Mouse (Mus musculus) neural tube, embryonic 14.5 days (tissue): ENCODE results near the gene Lmntd2. TPM values are rescaled to one million over a fixed set of nuclear protein-coding genes. Genes with fewer than 3 reads are reported as not detected.

ENCODE experiments used
- ATAC-seq: fragments of 200-750 bp; cut with Nextera tagmentation; 2 replicates; pipeline ENCODE4 v1.8.0; 2017; ENCODE audit warnings: low read depth, mild to moderate bottlenecking, moderate TSS enrichment, moderate library complexity
- H3K27ac ChIP-seq: fragments of 300-500 bp; sonication (generic); 2 replicates; pipeline ENCODE4 v1.5.1; 2014; ENCODE audit warnings: low read depth, mild to moderate bottlenecking, control low read depth, low read length, moderate library complexity, mixed read lengths
- H3K27me3 ChIP-seq: fragments of 300-500 bp; sonication (generic); 2 replicates; pipeline ENCODE4 v1.6.1; 2014; ENCODE audit warnings: low read length; ENCODE audit not compliant: control insufficient read depth, insufficient read depth
- H3K36me3 ChIP-seq: fragments of 300-500 bp; sonication (generic); 2 replicates; pipeline ENCODE4 v1.6.1; 2014; ENCODE audit warnings: low read length, mixed read lengths; ENCODE audit not compliant: control insufficient read depth, insufficient read depth
- H3K4me1 ChIP-seq: fragments of 300-500 bp; sonication (generic); 2 replicates; pipeline ENCODE4 v1.6.1; 2014; ENCODE audit warnings: low read length; ENCODE audit not compliant: control insufficient read depth, insufficient read depth
- H3K4me2 ChIP-seq: fragments of 300-500 bp; sonication (generic); 2 replicates; pipeline ENCODE4 v1.6.1; 2014; ENCODE audit warnings: mild to moderate bottlenecking, low read depth, low read length, control low read depth
- H3K4me3 ChIP-seq: fragments of 300-500 bp; sonication (generic); 2 replicates; pipeline ENCODE4 v1.5.1; 2014; ENCODE audit warnings: low read depth, low read length, control low read depth, mixed read lengths
- H3K9ac ChIP-seq: fragments of 300-500 bp; sonication (generic); replicated peaks from 2 replicates; pipeline ENCODE4 v1.6.1; 2014; ENCODE audit warnings: low read depth, mild to moderate bottlenecking, control low read depth, low read length, mixed read lengths
- H3K9me3 ChIP-seq: fragments of 300-500 bp; sonication (generic); 2 replicates; pipeline ENCODE4 v1.6.1; 2016; ENCODE audit warnings: low read length; ENCODE audit not compliant: control insufficient read depth
- WGBS: fragments of 180-500 bp; shearing (Covaris S2); extraction: QIAGEN DNeasy Blood & Tissue Kit; methylation state at CpG from one replicate; pipeline ENCODE4 v1.1.7; 2014; 5-methylcytosine and 5-hydroxymethylcytosine counted together
- polyA plus RNA-seq: library from polyadenylated mRNA; unstranded; fragments of >200 nt; fragmentation: Nextera tagmentation; extraction: Ambion mirVana; gene quantifications from 2 replicates; pipeline ENCODE4 v1.2.1, GENCODE M21; 2014

Gene Lmntd2
- polyA plus RNA-seq, 1 experiment from 2014 or later, result 0.21 TPM

DNA sequence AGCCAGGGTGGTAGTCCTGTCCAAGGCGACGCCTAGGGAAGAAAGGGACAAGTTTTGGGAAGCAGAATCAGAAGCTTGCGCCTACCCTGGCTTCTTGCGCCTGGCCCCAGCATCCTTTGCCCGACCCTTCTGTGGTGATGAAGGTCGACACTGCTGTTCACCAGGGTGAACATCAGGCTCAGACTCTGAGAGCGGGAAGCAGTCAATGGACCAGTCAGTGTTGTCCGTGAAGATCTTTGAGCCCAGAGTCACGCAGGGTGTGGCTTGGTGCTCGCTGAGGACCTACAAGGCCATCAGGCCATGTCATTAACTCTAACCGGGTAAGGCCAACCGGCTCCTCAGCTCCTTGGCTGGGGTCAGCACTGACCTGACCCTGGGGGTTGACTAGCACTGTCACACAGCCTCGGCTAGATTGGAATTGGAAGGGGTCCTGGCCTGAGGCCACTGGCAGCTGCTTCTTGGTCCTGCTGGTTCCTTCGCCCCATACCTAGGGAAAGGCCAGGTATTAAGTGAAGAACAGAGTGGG lies 3.2 kb downstream of the Lmntd2 start:
- Histone ChIP-seq H3K4me3 (no peak overlapping the region), H3K4me2 (no peak overlapping the region), H3K27me3 (no peaks in the 10 kb centered on the region), H3K27ac (no peak overlapping the region), H3K36me3 (no peaks in the 10 kb centered on the region), H3K9ac (no peak overlapping the region), H3K4me1 (peaks cover 5% of the 10 kb centered on the region; the same call in 1 of the 2 replicates), H3K9me3 (no peaks in the 10 kb centered on the region)
- WGBS, result 89% methylated on average over 14 of the region's 14 CpGs
- ATAC-seq, result no peak

DNA sequence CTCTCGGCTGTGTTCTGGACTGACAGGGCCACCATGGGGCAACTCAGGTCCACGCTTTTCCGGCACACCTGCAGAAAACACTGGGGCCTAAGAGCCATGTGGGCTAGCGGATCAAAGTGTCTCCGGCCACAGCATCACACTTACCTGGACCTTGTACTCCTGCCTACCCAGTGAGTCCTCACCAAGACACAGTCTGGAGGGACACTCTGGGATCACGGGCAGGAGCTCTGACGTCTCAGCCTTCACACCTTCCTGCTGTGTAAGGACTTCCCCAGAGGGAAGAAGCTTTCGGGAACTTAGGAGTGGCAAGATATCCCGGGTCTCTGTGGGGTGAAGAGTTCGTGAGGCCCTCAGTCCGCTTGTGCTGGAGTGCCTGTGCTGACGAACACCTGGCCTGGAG lies 3.7 kb downstream of the Lmntd2 start:
- no peaks in the 10 kb centered on the region for H3K27me3 ChIP-seq
- no peak overlapping the region for H3K9ac ChIP-seq
- peaks cover 4% of the 10 kb centered on the region; the same call in 1 of the 2 replicates for H3K4me1 ChIP-seq
- no peak overlapping the region for H3K4me2 ChIP-seq
- H3K9me3 ChIP-seq, result no peaks in the 10 kb centered on the region
- H3K27ac ChIP-seq, result no peak overlapping the region
- no peak overlapping the region for H3K4me3 ChIP-seq
- 87% methylated on average over 12 of the region's 12 CpGs for WGBS
- H3K36me3 ChIP-seq, result no peaks in the 10 kb centered on the region
- no peak for ATAC-seq

DNA sequence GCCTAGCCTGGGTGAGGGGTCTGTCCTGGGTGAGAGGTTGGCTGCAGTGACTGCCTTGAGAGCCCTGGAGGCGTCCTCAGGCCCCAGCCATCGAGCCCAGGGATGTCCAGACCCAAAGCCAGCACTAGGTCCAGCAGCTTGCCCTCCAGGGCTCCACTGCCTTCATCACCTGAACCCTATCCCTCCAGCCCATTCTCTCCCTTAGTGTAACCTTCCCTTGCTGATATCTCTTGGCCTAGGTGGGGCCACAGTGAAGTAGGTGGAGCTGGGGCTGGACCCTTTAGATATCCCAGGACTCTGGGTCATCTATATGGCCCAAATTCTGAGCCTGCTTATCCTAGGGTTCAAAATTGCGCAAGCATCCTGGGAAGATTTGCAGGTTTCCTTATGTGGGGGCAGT lies 4.4 kb downstream of the Lmntd2 start:
- no peaks in the 10 kb centered on the region for H3K27me3 ChIP-seq

DNA sequence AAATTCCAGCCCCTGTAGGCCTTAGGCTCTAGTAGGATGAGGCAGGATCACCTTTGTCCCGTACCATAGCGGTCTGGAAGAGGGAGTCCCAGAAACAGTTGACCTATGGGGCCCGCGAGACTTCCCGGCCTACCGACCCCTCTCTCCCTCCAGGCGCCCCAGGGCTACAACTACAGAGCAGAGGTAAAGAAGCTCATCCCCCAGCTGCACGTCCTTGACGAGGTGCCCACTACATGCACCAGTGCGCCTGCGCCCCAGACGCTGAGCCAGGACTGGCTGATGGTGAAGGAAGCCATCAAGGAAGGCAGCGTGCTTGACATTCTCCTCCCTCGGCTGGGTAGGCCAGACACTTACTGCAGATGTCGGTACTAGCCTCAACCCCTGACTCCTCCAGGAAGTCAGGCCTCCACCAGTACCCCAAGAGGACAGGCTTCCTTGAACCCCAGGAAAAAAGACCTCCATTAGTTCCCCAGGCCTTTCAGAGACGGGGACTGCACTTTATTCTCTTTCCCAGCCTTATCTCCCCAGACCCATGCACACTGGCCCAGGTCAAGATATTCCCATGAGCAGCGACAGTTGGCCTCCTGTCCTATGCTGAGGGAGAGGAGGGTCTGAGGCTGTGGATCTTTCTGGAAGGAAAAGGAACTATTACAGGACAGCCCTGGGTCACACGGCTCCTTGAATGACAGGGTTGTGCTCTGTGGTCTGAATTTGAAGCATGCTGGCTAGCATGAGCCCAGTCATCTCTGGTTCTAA lies 7.5 kb downstream of the Lmntd2 start:
- Histone ChIP-seq H3K27ac (no peak overlapping the region), H3K4me1 (no peaks in the 10 kb centered on the region), H3K9me3 (no peaks in the 10 kb centered on the region), H3K4me2 (no peak overlapping the region), H3K4me3 (no peak overlapping the region), H3K27me3 (no peaks in the 10 kb centered on the region), H3K9ac (no peak overlapping the region), H3K36me3 (no peaks in the 10 kb centered on the region)
- WGBS, result 92% methylated on average over 18 of the region's 18 CpGs
- ATAC-seq, result no peak

More for the DNA sequence above, 4.4 kb downstream of the Lmntd2 start:
- H3K4me1 ChIP-seq, result no peaks in the 10 kb centered on the region
- WGBS, result 75% methylated on average over 3 of the region's 3 CpGs
- no peaks in the 10 kb centered on the region for H3K9me3 ChIP-seq
- no peak overlapping the region for H3K4me2 ChIP-seq
- ATAC-seq, result no peak
- H3K9ac ChIP-seq, result no peak overlapping the region
- H3K36me3 ChIP-seq, result no peaks in the 10 kb centered on the region
- no peak overlapping the region for H3K27ac ChIP-seq
- no peak overlapping the region for H3K4me3 ChIP-seq

DNA sequence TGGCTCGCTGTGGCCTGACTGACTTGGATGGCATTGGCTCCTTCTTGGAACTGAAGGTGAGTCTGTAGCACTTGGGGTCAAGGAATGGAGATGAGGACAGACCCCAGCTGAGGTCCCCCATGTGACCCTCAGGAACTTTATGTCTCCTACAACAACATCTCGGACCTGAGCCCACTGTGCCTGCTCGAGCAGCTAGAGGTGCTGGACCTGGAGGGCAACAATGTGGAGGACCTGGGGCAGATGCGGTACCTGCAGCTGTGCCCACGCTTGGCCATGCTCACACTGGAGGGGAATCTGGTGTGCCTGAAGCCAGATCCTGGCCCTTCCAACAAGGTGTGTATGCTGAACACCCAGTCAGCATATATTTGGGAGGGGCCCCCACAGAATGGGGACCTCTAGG lies 8.4 kb downstream of the Lmntd2 start:
- no peaks in the 10 kb centered on the region for H3K9me3 ChIP-seq
- H3K27ac ChIP-seq, result no peak overlapping the region
- no peaks in the 10 kb centered on the region for H3K4me1 ChIP-seq
- no peaks in the 10 kb centered on the region for H3K36me3 ChIP-seq
- H3K4me2 ChIP-seq, result no peak overlapping the region
- WGBS, result 92% methylated on average over 5 of the region's 5 CpGs
- H3K27me3 ChIP-seq, result no peaks in the 10 kb centered on the region
- no peak overlapping the region for H3K4me3 ChIP-seq
- ATAC-seq, result no peak
- H3K9ac ChIP-seq, result no peak overlapping the region

DNA sequence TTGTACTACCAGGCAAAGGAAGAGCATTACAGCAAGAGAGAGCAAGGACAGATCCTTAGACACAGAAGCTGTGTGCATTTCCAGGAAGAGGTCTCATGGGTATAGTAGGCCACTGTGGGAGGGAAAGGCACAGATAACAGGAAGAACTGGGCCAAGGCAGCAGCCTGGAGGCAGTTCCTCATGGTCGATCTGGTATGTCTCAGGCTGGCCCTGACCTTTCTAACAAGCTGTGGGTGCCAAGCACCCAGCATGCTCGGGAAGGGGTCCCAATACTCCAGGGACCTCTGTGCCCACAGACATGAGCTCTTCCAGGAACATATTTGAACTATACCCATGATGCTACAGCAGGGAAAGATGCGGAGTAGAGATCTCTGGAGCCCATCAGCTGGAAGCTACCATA lies 9.3 kb downstream of the Lmntd2 start:
- H3K36me3 ChIP-seq, result no peaks in the 10 kb centered on the region
- no peaks in the 10 kb centered on the region for H3K4me1 ChIP-seq

DNA sequence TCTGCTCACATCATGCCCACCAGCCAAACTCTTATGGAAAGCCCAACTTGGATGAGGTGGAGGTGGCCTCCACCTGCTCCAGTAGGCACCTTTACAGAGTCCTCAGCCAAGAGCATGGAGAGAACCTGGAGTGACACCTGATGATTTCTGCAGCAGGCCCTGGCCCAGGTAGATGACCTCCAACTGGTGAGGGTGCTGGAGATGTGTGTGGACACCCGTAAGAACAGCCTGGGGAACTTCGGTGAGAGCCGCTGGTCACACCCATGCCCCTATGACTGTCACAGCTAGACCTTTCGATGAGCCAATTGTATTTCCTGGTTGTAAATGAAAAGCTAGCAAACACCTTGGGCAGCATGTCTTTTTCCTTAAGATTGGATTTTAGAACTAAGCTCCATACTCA lies 15.8 kb downstream of the Lmntd2 start:
- no peak overlapping the region for H3K9ac ChIP-seq
- 97% methylated on average over 4 of the region's 4 CpGs for WGBS
- H3K4me3 ChIP-seq, result no peak overlapping the region
- H3K4me2 ChIP-seq, result no peak overlapping the region
- H3K27ac ChIP-seq, result no peak overlapping the region
- H3K27me3 ChIP-seq, result no peaks in the 10 kb centered on the region
- no peaks in the 10 kb centered on the region for H3K36me3 ChIP-seq
- peaks cover under 1% of the 10 kb centered on the region for H3K4me1 ChIP-seq
- H3K9me3 ChIP-seq, result no peaks in the 10 kb centered on the region
- no peak for ATAC-seq

More for the DNA sequence above, 9.3 kb downstream of the Lmntd2 start:
- Histone ChIP-seq H3K9me3 (no peaks in the 10 kb centered on the region), H3K27me3 (no peaks in the 10 kb centered on the region), H3K9ac (no peak overlapping the region), H3K4me3 (no peak overlapping the region), H3K4me2 (no peak overlapping the region), H3K27ac (no peak overlapping the region)
- ATAC-seq, result no peak
- 71% methylated on average over 3 of the region's 3 CpGs for WGBS

DNA sequence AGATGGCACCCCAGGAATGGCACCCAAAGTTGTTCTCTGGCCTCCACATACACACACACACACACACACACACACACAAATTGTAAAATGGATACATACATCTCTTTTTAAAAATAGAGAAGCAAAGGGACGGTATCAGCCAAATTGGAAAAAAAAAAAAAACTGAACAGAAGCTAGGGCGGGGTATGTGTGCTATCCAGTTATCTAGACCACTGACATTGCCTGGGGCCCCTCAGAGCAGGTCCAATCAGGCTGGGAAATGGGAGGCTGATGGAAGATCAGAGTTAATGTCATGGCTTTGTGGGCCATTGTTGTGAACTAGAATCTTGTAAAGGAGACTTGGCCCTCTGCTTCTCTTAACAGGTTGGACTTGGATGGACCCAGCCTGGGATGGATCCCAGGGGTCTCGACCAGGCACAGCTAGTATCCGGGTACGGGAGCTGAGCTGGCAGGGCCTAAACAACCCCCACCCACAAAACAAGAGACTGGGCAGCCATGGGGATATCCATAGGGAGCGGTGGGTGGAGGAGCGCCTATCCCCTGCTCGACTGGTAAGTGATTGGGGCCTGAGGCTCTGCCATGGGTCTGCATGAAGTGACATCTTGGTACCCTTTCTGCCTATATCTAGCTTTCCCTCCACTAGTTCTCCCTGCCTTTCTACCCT lies 17.1 kb downstream of the Lmntd2 start:
- no peak overlapping the region for H3K27ac ChIP-seq
- H3K27me3 ChIP-seq, result no peaks in the 10 kb centered on the region
- H3K4me2 ChIP-seq, result no peak overlapping the region
- peaks cover 9% of the 10 kb centered on the region for H3K4me1 ChIP-seq
- no peak overlapping the region for H3K9ac ChIP-seq
- peaks cover 7% of the 10 kb centered on the region for H3K36me3 ChIP-seq
- ATAC-seq, result no peak
- H3K9me3 ChIP-seq, result no peaks in the 10 kb centered on the region
- H3K4me3 ChIP-seq, result no peak overlapping the region
- 92% methylated on average over 8 of the region's 8 CpGs for WGBS

DNA sequence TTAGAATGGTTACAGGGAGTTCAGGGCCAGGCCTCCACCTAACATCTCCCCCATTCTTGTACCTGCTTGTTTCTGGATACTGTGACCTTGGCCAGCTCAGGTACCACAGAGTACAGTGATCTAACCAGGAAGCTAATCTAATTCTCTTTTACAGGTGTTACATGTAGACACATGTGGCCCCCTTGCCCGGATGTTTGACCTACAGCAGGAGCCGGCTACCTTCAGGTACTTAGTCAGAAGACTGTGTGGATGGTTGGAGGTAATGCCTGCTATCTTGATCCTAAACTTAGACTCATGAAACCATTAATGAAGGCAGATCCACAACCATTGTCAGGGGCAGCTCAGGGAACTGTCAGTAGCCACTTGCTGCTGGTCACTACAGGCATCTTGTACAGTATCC lies 18.1 kb downstream of the Lmntd2 start:
- Histone ChIP-seq H3K9me3 (no peaks in the 10 kb centered on the region), H3K9ac (no peak overlapping the region), H3K27ac (no peak overlapping the region), H3K4me1 (peaks cover 9% of the 10 kb centered on the region), H3K4me2 (no peak overlapping the region), H3K4me3 (no peak overlapping the region), H3K36me3 (peaks cover 17% of the 10 kb centered on the region), H3K27me3 (no peaks in the 10 kb centered on the region)
- no peak for ATAC-seq
- 97% methylated on average over 2 of the region's 2 CpGs for WGBS
